Mouse (Mus musculus) CH12.LX (cell line): ENCODE data around the gene Il17f. TPM values are rescaled to one million over a fixed set of nuclear protein-coding genes. Genes with fewer than 3 reads are reported as not detected.

Experiments used
- DNase-seq: peaks from one replicate; pipeline ENCODE4 v3.0.0-alpha.2; 2013; ENCODE audit errors: extremely low read depth
- H3K27ac ChIP-seq: 2 replicates; pipeline ENCODE4 v1.5.1; 2012; ENCODE audit warnings: low read depth, mild to moderate bottlenecking, control low read depth, moderate library complexity; ENCODE audit not compliant: insufficient read depth
- H3K27me3 ChIP-seq: replicated peaks from 2 replicates; pipeline ENCODE3; 2012; ENCODE audit warnings: inconsistent platforms
- H3K36me3 ChIP-seq, 2 experiments: replicated peaks in 1 of 2; 2 replicates each; pipeline versions ENCODE3 to v1.6.1; 2012; ENCODE audit warnings: inconsistent platforms in 1 of 2, low read length in 1 of 2, mild to moderate bottlenecking in 1 of 2, mixed read lengths in 1 of 2, moderate library complexity in 1 of 2; ENCODE audit not compliant: control insufficient read depth in 1 of 2, insufficient read depth in 1 of 2
- H3K4me1 ChIP-seq, 2 experiments: 2 replicates each; pipeline ENCODE4 v1.6.1; 2012; ENCODE audit warnings: inconsistent platforms in 1 of 2, moderate library complexity in 1 of 2; ENCODE audit not compliant: insufficient read depth in 2 of 2, control insufficient read depth in 1 of 2
- H3K4me2 ChIP-seq: 2 replicates; pipeline ENCODE4 v1.6.1; 2012; ENCODE audit warnings: low read depth, mild to moderate bottlenecking, control low read depth; ENCODE audit not compliant: poor library complexity, insufficient read depth, severe bottlenecking
- H3K4me3 ChIP-seq, 3 experiments: fragments of 150-350 bp in 1 of 3; sonication (generic) in 1 of 3; replicated peaks in 1 of 3; 2 replicates each; pipeline versions ENCODE3 to v1.5.1; 2011 to 2012; ENCODE audit warnings: low read depth in 2 of 3, low read length in 2 of 3, mild to moderate bottlenecking in 2 of 3, moderate library complexity in 2 of 3, control low read depth in 1 of 3, improper control_type of control experiment in 1 of 3, inconsistent platforms in 1 of 3, mixed read lengths in 1 of 3; ENCODE audit not compliant: poor library complexity in 1 of 3
- H3K79me2 ChIP-seq: replicated peaks from 2 replicates; pipeline ENCODE4 v1.6.1; 2012; ENCODE audit warnings: mild to moderate bottlenecking, moderate library complexity; ENCODE audit not compliant: control insufficient read depth, poor library complexity, insufficient read depth, severe bottlenecking; ENCODE audit errors: extremely low read depth
- H3K9ac ChIP-seq: 2 replicates; pipeline ENCODE4 v1.6.1; 2012; ENCODE audit warnings: low read depth, mild to moderate bottlenecking, control low read depth, moderate library complexity; ENCODE audit not compliant: insufficient read depth
- H3K9me3 ChIP-seq: replicated peaks from 2 replicates; pipeline ENCODE3; 2012; ENCODE audit warnings: low read length, inconsistent platforms, mixed read lengths
- BHLHE40 ChIP-seq: IDR thresholded peaks from 2 replicates; pipeline ENCODE4 v1.6.1; 2011; ENCODE audit warnings: mild to moderate bottlenecking, low read depth, low read length, improper control_type of control experiment
- CHD1 ChIP-seq: IDR thresholded peaks from 2 replicates; pipeline ENCODE4 v1.6.1; 2012; ENCODE audit warnings: low read depth, low read length, improper control_type of control experiment, inconsistent platforms
- CHD2 ChIP-seq: IDR thresholded peaks from 2 replicates; pipeline ENCODE4 v1.6.1; 2011; ENCODE audit warnings: low read length, improper control_type of control experiment
- ETS1 ChIP-seq: conservative IDR thresholded peaks from 2 replicates; pipeline ENCODE4 v1.6.1; 2012; ENCODE audit warnings: low read depth, mild to moderate bottlenecking, inconsistent platforms, low read length, improper control_type of control experiment, moderate library complexity
- GABPA ChIP-seq: IDR thresholded peaks from 2 replicates; pipeline ENCODE4 v1.6.1; 2012; ENCODE audit warnings: low read depth, low read length, improper control_type of control experiment, inconsistent platforms; ENCODE audit not compliant: insufficient replicate concordance
- HCFC1 ChIP-seq: IDR thresholded peaks from 2 replicates; pipeline ENCODE4 v1.6.1; 2012; ENCODE audit warnings: low read depth, mild to moderate bottlenecking, inconsistent platforms, low read length, improper control_type of control experiment
- JUN ChIP-seq: IDR thresholded peaks from 2 replicates; pipeline ENCODE4 v1.6.1; 2011; ENCODE audit warnings: low read depth, mild to moderate bottlenecking, low read length, improper control_type of control experiment, moderate library complexity; ENCODE audit not compliant: insufficient read depth
- JUND ChIP-seq: conservative IDR thresholded peaks from 2 replicates; pipeline ENCODE4 v1.6.1; 2011; ENCODE audit warnings: low read depth, low read length, improper control_type of control experiment
- KAT2A ChIP-seq: IDR thresholded peaks from 2 replicates; pipeline ENCODE4 v1.6.1; 2012; ENCODE audit warnings: low read length, improper control_type of control experiment, inconsistent platforms; ENCODE audit not compliant: insufficient replicate concordance
- MAFK ChIP-seq: IDR thresholded peaks from 2 replicates; pipeline ENCODE4 v1.6.1; 2011; ENCODE audit warnings: low read length, improper control_type of control experiment; ENCODE audit not compliant: insufficient replicate concordance
- MAZ ChIP-seq: IDR thresholded peaks from 2 replicates; pipeline ENCODE4 v1.6.1; 2012; ENCODE audit warnings: low read depth, mild to moderate bottlenecking, inconsistent platforms, low read length, improper control_type of control experiment, moderate library complexity
- MEF2A ChIP-seq: IDR thresholded peaks from 2 replicates; pipeline ENCODE4 v1.6.1; 2014; ENCODE audit warnings: low read depth, mild to moderate bottlenecking, inconsistent platforms, low read length, improper control_type of control experiment, borderline replicate concordance
- MYC ChIP-seq: IDR thresholded peaks from 2 replicates; pipeline ENCODE4 v1.6.1; 2011; ENCODE audit warnings: low read depth, mild to moderate bottlenecking, improper control_type of control experiment, low read length
- NRF1 ChIP-seq: IDR thresholded peaks from 2 replicates; pipeline ENCODE4 v1.6.1; 2014; ENCODE audit warnings: low read depth, mild to moderate bottlenecking, inconsistent platforms, low read length, improper control_type of control experiment, moderate library complexity
- POLR2AphosphoS2 ChIP-seq: IDR thresholded peaks from 2 replicates; pipeline ENCODE4 v1.6.1; 2011; ENCODE audit warnings: low read depth, low read length, improper control_type of control experiment
- RAD21 ChIP-seq: IDR thresholded peaks from 2 replicates; pipeline ENCODE4 v1.6.1; 2011; ENCODE audit warnings: low read depth, mild to moderate bottlenecking, low read length, improper control_type of control experiment, moderate library complexity
- SMC3 ChIP-seq: IDR thresholded peaks from 2 replicates; pipeline ENCODE4 v1.6.1; 2011; ENCODE audit warnings: low read depth, low read length, improper control_type of control experiment
- TBP ChIP-seq: conservative IDR thresholded peaks from 2 replicates; pipeline ENCODE4 v1.6.1; 2011; ENCODE audit warnings: low read depth, low read length, improper control_type of control experiment
- TCF12 ChIP-seq: IDR thresholded peaks from 2 replicates; pipeline ENCODE4 v1.6.1; 2014; ENCODE audit warnings: low read depth, mild to moderate bottlenecking, inconsistent platforms, low read length, improper control_type of control experiment
- USF1 ChIP-seq: IDR thresholded peaks from 2 replicates; pipeline ENCODE4 v1.6.1; 2014; ENCODE audit warnings: low read depth, mild to moderate bottlenecking, inconsistent platforms, low read length, improper control_type of control experiment
- ZMIZ1 ChIP-seq: IDR thresholded peaks from 2 replicates; pipeline ENCODE4 v1.6.1; 2012; ENCODE audit warnings: low read depth, mild to moderate bottlenecking, inconsistent platforms, low read length, improper control_type of control experiment
- ZNF384 ChIP-seq: IDR thresholded peaks from 2 replicates; pipeline ENCODE4 v1.6.1; 2012; ENCODE audit warnings: low read depth, low read length, improper control_type of control experiment, inconsistent platforms
- dilution Hi-C: fragments of 300-500 bp; cut with MboI; formaldehyde crosslinking; loops from 2 replicates; pipeline ENCODE4 v1.14.3; 2020; ENCODE audit warnings: low sequenced_read_pairs; ENCODE audit not compliant: extremely low pct_unique_long_range_greater_than_20kb, extremely low pct_ligation_motif_present
- in situ Hi-C: fragments of 300-500 bp; cut with MboI; formaldehyde crosslinking; loops from 3 replicates; pipeline ENCODE4 v1.14.3; 2019; ENCODE audit warnings: low sequenced_read_pairs, low pct_ligation_motif_present, low pct_unique_long_range_greater_than_20kb, mixed read lengths
- polyA plus RNA-seq: library from polyadenylated mRNA; unstranded; fragments of >175 nt; gene quantifications from 2 replicates; pipeline ENCODE4 v1.2.1, GENCODE M21; 2012; ENCODE audit warnings: low read depth; ENCODE audit not compliant: insufficient read length
- total RNA-seq, 2 experiments: library from RNA; depleted of rRNA; stranded (reverse); fragments of 300-350 nt in 1 of 2; fragments of >200 nt in 1 of 2; gene quantifications; 2 replicates each; pipeline ENCODE4 v1.2.3; 2012 to 2014

Gene Il17f
- total and polyA plus RNA-seq, 3 experiments, result 0.25 to 0.74 (median 0.63) TPM

- peaks cover 10 to 13% of the 10 kb centered on the region in 2 experiments; a peak in 3 of 4 replicates for H3K4me1 ChIP-seq
- TF ChIP-seq SMC3 (no peak), BHLHE40 (no peak), MAFK (no peak)
- no peak for DNase-seq
- no peaks in the 10 kb centered on the region for H3K36me3 ChIP-seq
- H3K9ac ChIP-seq, result no peak overlapping the region
- H3K27ac ChIP-seq, result no peak overlapping the region
- dilution Hi-C loops, result no loop called here
- H3K79me2 ChIP-seq, result no peaks in the 10 kb centered on the region
- no peaks in the 10 kb centered on the region for H3K9me3 ChIP-seq
- no peaks in the 10 kb centered on the region for H3K27me3 ChIP-seq
- in situ Hi-C loops, result no loop called here
- H3K4me2 ChIP-seq, result no peak overlapping the region
- no peak overlapping the region for H3K4me3 ChIP-seq
These were observed 2.0 kb downstream of the Il17f start for GRCm38 (mm10) chr1:20788419-20788818.

GRCm38 (mm10) chr1:20787046-20787445 lies 3.4 kb downstream of the Il17f start:
- Histone ChIP-seq H3K27ac (no peak overlapping the region), H3K9me3 (no peaks in the 10 kb centered on the region), H3K36me3 (no peaks in the 10 kb centered on the region), H3K27me3 (no peaks in the 10 kb centered on the region), H3K4me3 (no peak overlapping the region), H3K9ac (no peak overlapping the region), H3K79me2 (no peaks in the 10 kb centered on the region), H3K4me1 (peaks cover 6 to 11% of the 10 kb centered on the region in 2 experiments; a peak in 3 of 4 replicates), H3K4me2 (no peak overlapping the region)
- in situ Hi-C loops, result no loop called here
- TF ChIP-seq JUN (no peak), TBP (no peak), KAT2A (no peak), POLR2AphosphoS2 (no peak), CHD1 (no peak), CHD2 (no peak), MEF2A (no peak), MAZ (no peak), JUND (no peak), GABPA (no peak), NRF1 (no peak), TCF12 (no peak), HCFC1 (no peak), MYC (no peak), ZMIZ1 (no peak), ETS1 (no peak), USF1 (no peak), RAD21 (no peak), ZNF384 (no peak)
- no peak for DNase-seq
- dilution Hi-C loops, result no loop called here
